Mouse (Mus musculus) cerebral cortex, adult 2 months (tissue): ENCODE measurements around the gene Tyro3.

Experiments
- WGBS: fragments of 180-500 bp; shearing (Covaris S2); methylation state at CpG from one replicate; pipeline ENCODE4 v1.1.7; 2018; 5-methylcytosine and 5-hydroxymethylcytosine counted together

Gene Tyro3

DNA sequence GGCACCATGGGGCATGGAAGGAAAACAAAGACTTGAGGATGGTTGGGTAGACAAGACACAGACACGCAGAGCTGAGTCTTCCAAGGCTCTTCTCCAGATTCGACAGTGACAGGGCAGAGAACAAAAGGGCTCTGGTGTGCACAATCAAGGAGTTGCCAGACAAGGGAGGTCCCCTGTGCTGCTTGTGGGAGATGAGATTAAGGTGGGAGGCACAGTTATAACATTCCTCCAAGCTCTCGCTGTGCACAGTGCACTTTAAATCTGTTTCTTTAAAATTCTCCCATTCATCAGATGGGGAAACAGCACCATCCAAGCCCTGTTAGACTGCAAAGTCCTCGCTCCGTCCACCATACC lies 6.7 kb downstream of the Tyro3 start:
- WGBS = 37% methylated on average over 5 of the region's 5 CpGs

DNA sequence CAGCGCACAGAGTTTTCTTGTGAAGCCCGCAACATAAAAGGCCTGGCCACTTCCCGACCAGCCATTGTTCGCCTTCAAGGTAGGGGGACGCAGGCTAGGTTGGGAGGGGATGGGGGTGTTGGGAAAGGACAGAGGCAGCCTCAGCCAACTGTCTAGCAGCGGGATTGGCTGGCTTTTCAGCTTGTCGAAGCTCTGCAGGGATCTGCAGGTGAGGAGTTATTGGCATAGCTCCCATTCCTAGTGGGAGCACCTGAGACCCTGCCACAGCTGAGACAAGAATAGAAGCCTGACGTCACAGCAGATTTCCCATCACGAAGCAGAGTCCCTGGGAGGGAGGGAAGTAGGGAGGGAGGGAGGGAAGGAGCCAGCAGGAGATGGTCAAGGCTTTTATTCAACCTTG lies 7.2 kb downstream of the Tyro3 start:
- 39% methylated on average over 9 of the region's 9 CpGs for WGBS

DNA sequence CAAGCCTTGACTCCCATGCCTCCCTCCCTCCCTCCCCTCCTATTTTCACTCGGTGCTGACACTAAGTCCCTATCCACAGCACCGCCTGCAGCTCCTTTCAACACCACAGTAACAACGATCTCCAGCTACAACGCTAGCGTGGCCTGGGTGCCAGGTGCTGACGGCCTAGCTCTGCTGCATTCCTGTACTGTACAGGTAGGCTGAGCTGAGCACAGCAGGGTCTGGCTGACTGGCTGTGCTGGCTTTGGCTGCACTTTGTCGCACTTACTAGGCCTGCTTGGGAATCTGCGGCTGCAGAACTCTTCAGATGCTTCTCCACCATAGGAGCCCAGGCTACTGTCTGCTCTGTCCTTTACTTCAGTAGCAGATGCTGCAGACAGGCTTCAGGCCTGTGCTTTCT lies 8.0 kb downstream of the Tyro3 start:
- 59% methylated on average over 8 of the region's 8 CpGs for WGBS

DNA sequence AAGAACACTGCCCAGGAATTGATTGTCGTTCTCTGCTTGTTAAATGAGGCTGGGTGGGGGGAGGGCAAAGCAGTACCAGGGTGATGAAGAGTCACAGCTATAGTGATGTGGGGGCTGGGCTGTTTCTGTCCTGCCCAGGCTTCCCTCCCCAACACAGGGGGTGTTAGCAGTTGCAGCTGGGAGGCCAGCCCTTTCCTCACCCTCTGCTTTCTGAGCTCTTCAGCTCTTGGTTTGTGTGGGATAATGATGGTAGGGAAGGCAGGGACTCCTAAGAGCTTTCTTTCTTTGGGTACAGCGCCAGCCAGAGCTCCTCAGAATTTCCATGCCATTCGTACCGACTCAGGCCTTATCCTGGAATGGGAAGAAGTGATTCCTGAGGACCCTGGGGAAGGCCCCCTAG lies 10.9 kb downstream of the Tyro3 start:
- WGBS = 42% methylated on average over 4 of the region's 4 CpGs

DNA sequence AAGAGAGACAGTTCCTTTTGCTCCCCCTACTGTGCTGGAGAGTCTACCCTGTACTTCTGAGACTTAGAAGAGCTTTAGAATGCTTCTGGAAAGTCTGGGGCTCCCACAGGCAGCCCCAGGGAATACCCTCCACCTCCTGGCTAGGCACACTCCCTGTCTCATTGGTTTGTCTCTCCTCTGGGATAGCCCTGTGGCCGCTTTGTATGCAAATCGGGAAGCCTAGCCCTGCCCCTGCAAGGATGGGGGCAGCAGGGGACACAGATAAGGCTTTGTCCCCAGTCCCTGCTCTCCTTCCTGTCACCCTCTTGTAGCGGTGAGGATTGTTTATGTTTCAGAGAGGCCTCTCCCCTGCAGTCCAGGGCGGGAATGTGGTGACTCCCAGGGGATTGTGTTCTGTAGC lies 11.3 kb downstream of the Tyro3 start:
- 69% methylated on average over 4 of the region's 4 CpGs for WGBS

DNA sequence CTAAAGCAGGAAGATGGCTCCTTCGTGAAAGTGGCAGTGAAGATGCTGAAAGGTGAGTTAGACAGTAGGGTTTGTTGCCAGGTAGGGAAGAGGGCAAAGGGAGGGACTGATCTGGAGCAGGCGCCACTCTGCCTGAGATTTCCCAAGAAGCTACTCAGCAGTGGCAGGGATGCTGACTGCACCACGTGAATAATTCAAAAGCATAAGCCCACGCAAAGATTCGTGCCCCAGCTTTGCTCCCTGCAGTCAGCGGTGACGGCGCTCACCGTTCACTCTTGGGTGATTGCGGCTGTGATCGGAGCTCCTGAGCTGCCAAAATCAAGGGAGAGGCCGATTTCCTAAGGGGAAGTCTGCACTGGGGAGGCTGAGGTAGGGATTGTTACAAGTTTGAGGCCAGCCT lies 13.4 kb downstream of the Tyro3 start:
- 48% methylated on average over 12 of the region's 12 CpGs for WGBS

DNA sequence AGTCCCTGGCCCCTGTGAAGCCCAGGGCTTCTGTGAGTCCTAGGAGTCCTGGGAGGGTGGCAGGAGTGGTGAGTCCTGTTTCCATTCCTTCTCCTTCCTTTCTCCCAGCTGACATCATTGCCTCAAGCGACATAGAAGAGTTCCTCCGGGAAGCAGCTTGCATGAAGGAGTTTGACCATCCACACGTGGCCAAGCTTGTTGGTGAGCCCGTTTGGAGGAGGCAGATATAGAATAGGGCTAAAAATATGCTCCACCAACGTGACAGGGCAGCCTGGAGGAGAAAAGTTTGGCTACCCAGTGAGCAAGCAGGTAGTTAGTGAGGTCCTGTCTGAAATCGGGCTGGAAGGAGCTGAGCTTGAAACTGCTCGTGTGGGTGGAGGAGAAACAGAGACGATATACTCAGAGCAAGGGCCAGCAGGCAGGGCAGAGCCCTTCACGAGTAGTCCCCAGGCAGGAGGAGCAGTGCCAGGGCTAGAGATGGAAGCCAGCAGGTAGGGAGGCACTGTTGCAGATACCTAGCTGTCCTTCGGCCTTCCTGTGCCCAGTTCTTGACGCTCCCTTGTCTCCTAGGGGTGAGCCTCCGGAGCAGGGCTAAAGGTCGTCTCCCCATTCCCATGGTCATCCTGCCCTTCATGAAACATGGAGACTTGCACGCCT lies 14.1 kb downstream of the Tyro3 start:
- 57% methylated on average over 14 of the region's 14 CpGs for WGBS

DNA sequence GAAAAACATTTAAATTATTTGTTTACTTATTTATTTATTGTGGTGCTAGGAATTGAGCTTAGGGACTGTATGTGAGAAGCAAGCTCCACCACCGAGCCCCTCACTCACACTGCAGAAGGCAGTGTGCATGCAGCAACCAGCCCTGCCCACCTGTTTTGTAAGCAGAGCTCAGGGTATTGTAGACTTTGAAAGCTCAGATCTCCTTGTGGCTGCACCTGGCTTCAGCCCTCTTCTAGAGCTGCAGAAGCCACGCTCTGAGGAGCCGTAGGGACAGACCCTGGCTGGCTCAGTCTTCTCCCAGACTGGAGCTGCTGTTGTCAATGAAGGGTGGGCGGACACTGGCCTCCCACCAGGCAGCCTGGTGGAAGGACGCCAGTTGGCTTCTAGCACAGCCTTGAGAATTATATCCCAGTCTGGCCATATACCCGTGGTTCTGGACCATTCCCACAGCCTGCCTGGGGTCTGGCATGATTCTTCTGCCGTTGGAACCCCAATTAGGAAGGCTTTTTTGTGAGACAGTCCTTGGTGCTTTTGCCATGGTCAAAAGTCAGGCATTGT lies 16.9 kb downstream of the Tyro3 start:
- WGBS = 24% methylated on average over 7 of the region's 7 CpGs

DNA sequence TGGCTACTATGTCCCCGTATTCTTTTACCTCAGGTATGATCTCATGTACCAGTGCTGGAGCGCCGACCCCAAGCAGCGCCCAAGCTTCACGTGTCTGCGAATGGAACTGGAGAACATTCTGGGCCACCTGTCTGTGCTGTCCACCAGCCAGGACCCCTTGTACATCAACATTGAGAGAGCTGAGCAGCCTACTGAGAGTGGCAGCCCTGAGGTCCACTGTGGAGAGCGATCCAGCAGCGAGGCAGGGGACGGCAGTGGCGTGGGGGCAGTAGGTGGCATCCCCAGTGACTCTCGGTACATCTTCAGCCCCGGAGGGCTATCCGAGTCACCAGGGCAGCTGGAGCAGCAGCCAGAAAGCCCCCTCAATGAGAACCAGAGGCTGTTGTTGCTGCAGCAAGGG lies 19.1 kb downstream of the Tyro3 start:
- 82% methylated on average over 13 of the region's 13 CpGs for WGBS

DNA sequence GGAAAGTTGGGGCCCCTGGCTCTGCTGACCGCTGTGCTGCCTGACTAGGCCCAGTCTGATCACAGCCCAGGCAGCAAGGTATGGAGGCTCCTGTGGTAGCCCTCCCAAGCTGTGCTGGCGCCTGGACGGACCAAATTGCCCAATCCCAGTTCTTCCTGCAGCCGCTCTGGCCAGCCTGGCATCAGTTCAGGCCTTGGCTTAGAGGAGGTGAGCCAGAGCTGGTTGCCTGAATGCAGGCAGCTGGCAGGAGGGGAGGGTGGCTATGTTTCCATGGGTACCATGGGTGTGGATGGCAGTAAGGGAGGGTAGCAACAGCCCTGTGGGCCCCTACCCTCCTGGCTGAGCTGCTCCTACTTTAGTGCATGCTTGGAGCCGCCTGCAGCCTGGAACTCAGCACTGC lies 19.5 kb downstream of the Tyro3 start:
- 51% methylated on average over 5 of the region's 5 CpGs for WGBS

DNA sequence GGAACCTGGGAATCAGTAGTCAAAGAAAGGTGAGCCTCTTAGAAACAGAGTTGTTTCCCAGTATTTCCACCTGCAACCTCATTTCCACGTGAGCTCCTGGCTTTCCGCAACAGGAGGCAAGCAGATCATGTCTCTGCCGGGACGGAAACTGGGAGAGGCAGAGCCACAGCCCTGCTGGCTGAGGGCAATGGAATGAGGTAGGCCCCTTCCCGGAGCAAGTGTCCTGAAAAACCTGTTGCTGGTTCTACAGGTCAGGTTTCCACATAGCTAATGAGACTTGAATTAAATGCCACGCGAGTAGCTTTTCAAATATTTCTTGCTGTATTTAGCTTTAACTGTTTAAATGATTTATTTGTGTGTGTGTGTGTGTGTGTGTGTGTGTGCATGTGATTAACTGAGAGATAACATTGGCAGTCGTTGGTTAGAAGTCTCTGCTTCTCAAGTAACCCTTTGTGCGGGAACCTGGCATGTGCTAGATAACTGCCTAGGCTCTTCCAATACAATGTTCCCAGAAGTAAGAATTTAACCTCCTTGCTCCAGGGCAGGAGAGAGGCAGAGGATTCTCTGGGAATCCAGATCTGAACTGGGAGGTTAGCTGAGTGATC lies 21.2 kb downstream of the Tyro3 start:
- 71% methylated on average over 9 of the region's 9 CpGs for WGBS

DNA sequence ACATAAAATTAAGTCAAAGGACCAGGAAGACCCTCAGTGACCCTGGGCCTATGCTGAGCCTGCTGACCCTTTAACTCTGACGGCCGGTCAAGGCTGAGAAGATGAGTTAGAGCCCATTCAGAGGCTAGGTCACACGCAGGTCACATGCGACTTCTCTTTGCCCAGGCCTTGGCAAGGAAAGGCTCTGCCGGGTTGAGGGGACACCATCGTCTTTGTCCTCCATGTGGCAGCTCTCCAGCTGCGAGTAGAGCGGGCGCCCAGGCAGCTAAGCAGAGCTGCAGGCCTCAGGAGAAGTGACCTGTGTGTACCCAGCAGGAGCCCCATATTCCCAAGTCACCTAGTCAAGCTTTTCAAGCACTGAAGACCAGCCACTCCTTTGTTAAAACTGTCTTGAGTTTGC lies 23.6 kb downstream of the Tyro3 start:
- WGBS = 70% methylated on average over 9 of the region's 9 CpGs

DNA sequence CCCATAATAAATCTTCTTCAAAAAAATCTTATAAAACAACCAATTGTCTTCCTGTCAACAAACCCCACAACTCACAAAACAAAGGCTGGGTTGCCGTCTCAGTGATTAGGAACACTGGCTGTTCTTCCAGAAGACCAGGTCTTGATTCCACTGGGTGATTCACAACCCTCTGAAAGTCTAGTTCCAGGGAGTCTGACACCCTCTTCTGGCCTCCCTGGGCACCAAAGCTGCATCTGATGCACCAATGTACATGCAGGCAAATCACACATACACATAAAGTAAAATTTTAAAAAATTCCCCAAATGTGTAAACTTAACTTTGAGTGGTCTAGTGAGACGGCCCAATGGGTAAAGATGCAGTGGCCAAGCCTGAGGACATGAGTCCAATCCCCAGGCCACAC lies 33.0 kb downstream of the Tyro3 start:
- 62% methylated on average over 2 of the region's 2 CpGs for WGBS

DNA sequence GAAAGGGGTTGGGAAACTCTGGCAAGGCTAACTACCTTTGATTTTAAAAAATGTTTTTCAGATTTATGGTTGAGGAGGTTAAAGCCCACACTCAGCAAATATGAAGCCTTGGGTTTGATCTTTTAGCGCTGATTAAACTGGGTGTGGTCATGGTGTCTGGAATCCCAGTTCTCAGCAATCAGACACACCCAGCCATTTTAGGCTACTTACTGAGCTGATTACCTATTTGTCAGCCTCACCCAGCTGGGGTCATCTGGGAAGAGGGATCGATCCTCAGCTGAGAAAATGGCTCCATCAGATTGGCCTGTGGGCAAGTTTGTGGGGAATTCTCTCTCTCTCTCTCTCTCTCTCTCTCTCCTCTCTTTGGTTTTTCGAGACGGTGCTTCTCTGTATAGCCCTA lies 36.7 kb downstream of the Tyro3 start:
- 87% methylated on average over 4 of the region's 4 CpGs for WGBS

DNA sequence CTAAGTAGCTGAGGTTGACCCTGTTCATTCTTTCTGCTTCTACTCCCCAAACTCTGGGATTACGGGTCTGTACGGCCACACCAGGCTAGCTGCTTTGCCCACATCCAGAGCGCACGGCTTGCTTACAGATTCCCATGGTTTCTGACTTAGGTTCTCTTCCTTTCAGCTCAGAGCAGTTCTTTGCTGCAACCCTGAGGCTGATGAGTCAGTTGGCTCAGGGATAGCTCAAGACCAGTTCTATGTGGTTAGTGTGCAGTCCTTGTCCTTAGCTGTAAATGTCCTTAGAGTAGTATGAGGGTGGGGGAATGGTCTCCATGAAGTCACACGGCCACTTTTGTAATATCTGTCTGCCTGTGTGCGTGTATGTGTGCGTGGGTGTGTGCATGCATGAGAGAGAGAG lies 40.1 kb downstream of the Tyro3 start:
- 76% methylated on average over 7 of the region's 7 CpGs for WGBS

DNA sequence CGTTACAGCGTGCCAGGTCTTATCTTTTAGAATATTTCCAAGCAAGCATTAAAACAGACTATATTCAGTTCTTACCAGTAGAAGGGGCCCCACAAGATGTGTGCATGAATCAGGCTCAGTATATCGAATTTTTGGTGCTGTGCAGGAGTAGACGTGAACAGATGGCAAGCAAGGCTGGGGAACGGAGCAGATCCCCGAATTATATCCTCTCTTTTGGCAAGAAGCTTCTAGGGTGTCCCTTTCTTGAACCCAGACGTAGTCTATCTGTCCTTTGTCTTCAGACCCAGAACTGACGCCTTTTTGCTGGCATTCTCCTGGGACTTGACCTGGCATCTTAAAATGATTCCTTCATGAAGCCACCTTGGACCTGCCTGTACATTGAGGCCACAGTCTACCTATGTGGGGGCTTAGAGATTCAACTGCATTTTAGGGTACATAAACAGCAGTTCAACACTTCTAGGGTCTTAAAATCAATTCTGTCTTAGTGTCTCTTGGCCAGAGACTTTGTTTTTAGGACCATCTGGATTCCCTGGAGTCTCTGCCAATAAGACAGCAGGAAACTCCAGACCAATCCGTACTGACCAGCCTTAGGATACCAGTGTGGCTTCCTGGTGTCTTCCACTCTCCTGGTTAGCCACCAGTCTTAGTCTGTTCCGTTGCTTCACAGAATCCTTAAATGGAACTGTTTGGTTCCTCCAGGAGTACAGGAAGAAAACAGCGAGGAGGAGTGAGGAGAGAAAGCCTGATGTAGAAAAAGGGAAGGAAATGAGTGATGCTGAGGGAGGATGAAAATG lies 41.0 kb downstream of the Tyro3 start:
- 48% methylated on average over 11 of the region's 11 CpGs for WGBS

DNA sequence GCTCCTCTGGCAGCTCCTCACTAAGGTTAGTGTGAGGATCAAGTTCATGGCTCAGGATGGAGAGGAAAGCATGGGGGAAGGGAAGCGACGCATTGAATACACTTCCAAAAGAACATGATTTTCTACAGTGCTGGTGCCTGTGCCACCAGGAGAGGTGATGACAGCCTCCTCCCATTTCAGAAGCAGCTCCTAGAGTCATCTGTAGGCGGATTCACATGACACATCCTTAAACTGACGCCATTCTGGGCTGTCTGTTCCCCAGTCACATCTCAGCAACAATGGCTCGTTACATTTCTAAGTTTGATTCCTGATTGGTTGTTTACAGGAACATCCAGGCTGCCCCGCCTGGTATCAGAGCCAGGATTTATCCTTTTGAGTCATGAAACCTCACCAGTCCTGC lies 44.5 kb downstream of the Tyro3 start:
- WGBS = 43% methylated on average over 6 of the region's 6 CpGs

DNA sequence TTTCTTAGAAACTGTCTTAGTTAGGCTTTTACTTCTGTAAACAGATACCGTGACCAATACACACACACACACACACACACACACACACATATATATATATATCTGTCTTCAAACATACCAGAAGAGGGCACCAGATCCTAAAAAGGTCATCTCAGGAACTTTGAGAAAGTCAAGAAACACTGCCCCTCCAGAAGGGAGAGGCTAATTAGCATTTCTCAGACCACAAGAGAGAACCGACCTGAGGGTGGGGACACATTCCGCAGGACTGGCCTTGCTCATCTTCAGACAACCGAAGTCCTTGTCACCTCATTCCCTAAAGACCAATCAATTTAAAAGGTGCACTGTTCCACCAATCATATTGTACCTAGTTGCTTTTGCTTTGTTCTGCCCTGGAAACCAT lies 46.0 kb downstream of the Tyro3 start:
- WGBS = 91% methylated on average over 4 of the region's 4 CpGs

DNA sequence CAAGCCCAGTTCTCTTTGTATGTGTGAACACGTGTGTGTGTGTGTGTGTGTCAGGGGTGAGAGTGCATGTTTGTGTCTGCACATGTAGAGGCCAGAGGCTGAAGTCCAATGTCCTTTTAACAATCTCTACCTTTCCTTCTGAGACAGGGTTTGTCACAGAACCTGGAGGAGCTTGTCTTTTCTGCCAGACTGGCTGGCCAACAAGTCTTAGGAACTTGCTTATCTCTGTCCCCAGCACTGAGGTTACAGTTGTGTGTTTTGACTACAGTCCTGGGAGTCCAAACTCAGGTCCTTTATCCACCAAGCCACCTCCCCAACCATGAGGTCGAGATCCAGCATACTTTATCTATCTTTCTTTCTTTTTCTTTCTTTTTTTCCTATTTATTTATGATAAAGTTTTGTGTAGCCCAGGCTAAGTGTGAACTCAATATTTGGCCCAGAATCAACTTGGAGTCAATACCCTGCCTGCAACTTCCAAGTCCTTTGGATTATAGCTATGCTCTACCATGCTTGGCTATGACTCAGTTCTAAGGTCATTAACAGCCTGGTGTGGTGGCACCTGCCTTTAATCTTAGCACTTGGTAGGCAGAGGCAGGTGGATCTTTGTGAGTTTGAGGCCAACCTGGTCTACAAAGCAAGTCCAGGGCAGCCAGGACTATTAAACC lies 48.5 kb downstream of the Tyro3 start:
- WGBS = 86% methylated on average over 2 of the region's 2 CpGs

DNA sequence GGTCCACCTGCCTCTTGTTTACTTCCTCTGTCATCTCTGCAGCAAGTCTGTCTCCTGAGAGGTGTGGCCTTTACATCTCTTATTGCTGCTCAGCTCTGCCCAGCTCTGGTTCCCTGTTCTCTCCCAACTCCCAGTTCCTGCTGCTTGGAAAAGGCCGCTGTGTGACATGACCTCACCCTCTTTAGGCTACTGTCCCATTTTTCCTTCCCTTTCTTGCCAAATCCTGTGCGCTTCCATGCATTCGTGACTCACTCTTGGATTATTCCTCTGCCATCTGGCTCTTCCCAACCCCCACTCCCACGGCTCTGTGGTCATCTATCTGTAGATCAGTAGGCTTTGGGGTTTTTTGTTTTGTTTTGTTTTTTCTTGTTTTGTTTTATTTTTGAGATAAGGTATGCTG lies 49.4 kb downstream of the Tyro3 start:
- 29% methylated on average over 4 of the region's 4 CpGs for WGBS

DNA sequence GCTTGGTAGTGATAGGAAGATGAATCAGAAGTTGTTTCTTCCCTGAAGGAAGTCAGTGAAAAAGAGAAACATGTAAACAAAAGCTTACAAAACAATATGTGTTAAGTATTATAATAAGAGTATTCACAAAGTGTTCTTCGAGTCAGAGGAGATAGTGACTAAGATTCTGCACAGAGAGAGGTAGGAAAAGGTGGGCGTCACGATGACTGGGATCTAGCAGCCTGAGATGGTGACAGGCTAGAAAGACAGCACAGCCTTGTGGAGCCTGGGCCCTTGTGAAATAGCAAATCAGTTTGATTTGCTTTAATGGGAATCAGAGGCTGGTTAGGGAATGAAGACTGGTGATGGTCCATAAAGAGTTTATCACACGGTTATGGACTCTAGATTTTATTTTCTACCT lies 56.3 kb downstream of the Tyro3 start:
- 63% methylated on average over 4 of the region's 4 CpGs for WGBS

DNA sequence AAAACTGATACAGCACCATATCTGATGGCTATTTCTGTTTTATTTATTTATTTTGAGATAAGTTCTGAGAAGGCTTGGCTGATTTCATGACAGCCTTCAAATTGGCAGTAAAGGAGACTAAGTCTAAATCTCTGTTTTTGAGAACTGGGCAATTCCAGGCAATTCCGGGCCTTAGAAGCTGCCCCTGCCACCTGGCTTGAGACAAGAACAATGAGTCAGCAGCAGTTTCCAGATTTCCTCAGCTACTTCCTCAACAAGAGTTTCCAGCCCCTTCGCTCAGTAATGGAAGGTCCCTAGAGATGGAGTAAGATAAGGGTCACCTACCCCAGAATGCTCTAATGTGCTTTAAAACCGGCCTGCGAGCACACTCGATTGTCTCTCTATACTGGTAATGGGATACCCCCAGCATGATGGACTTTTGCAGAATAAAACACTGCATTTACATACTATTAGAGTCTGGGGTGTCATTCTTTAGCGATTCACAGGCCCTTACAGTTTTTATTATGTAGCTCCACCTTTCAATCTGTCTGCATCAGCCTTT lies 57.8 kb downstream of the Tyro3 start:
- WGBS = 74% methylated on average over 6 of the region's 6 CpGs
